Mouse (Mus musculus): ENCODE measurements around the gene Rbm47.

DNA sequence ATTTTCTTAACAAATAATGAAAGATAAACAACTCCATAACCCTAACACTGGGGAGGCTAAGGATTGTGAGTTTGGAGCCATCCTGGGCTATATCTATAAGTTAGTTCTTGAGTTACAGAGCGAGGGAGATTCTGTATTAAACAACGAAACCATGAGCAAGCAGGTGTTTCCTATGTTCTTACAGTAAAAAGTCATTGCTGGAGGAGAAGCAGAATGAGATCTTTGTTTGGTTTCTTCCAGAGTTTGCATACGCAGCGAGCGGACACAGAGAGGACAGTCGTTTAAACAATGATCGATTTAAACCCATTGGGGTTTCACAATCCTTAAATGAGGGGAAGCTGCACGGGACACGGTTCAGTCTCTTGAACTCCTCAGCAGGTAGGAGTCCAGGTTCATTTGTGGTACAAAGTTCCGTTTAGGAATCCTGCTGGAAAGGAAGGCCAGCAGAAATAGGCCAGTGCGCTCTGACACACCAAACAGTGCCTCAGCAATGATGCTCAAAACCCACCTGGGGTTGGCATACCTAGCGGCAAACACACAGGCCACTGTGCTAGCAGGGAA lies 99.2 kb downstream of the Rbm47 start:
- TF ChIP-seq POLR2A (IDR thresholded peaks at IDR 0.05; ENCODE audit: low read depth, low read length) (no peak), CTCF (IDR thresholded peaks at IDR 0.05; ENCODE audit: borderline replicate concordance, insufficient read depth, low read length) (no peak)

Measured in embryonic fibroblast, embryonic 13.5 days (primary cell).